Mouse (Mus musculus) liver, postnatal 0 days (tissue): Measurements from ENCODE around the gene Mrps7.

Source experiments
- CTCF ChIP-seq: sonication (generic); IDR thresholded peaks from 2 replicates; pipeline ENCODE4 v1.5.1; 2016; ENCODE audit warnings: antibody characterized with exemption, low read depth
- EP300 ChIP-seq: IDR thresholded peaks from 2 replicates; pipeline ENCODE4 v1.6.1; 2016; ENCODE audit warnings: antibody characterized with exemption, low read depth, mild to moderate bottlenecking

DNA sequence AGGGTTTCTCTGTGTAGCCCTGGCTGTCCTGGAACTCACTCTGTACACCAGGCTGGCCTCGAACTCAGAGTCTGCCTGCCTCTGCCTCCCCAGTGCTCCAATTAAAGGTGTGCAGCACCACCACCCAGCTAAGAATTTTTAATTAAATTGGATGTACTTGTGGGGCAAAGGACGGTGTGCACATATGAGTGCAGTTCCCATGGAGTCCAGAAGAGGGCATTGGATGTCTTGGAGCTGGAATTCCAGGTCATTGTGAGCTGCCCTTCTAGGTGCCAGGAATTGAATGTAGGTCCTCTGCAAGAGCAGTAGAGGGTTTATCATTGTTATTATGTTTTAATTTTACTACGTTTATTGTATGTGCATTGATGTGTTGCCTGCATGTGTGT lies 27.8 kb downstream of the Mrps7 start:
- TF ChIP-seq EP300, result no peak
- TF ChIP-seq CTCF, result peak; percentile 81
